Mouse (Mus musculus) right cerebral cortex, postnatal 10 days (tissue): ENCODE measurements around the gene Acot7.

Experiments used
- DNase-seq, 2 experiments: peaks; one replicate each; pipeline ENCODE4 v3.0.0; 2021; ENCODE audit warnings: low spot score in 2 of 2

Acot7 gene

GRCm38 (mm10) chr4:152151451-152151965, 26.4 kb upstream of the Acot7 start:
- DNase-seq, result no peak

- DNase-seq, result no peak
These were observed 25.9 kb upstream of the Acot7 start, which contains the start of gene Espn for GRCm38 (mm10) chr4:152151966-152152544. TSS of gene Espn (minus strand) at chr4:152152371.

GRCm38 (mm10) chr4:152153771-152154177, 24.2 kb upstream of the Acot7 start:
- DNase-seq, result peak; percentile 76 to 86

- DNase-seq, result no peak
These were observed 22.9 kb upstream of the Acot7 start for GRCm38 (mm10) chr4:152155019-152155418.

- no peak for DNase-seq
These were observed 20.0 kb upstream of the Acot7 start for GRCm38 (mm10) chr4:152157779-152158584.

GRCm38 (mm10) chr4:152158585-152159284, 19.2 kb upstream of the Acot7 start, which contains the start of gene Hes2:
TSS of gene Hes2 (plus strand) at chr4:152158867.
- no peak for DNase-seq

- DNase-seq, result no peak
These were observed 18.7 kb upstream of the Acot7 start for GRCm38 (mm10) chr4:152159285-152159678.

GRCm38 (mm10) chr4:152160748-152161147, 17.2 kb upstream of the Acot7 start:
- DNase-seq, result no peak

GRCm38 (mm10) chr4:152161601-152162000, 16.3 kb upstream of the Acot7 start:
- no peak for DNase-seq

GRCm38 (mm10) chr4:152162748-152163147, 15.2 kb upstream of the Acot7 start:
- no peak for DNase-seq

GRCm38 (mm10) chr4:152165036-152165931, 12.7 kb upstream of the Acot7 start:
- DNase-seq, result peak in 1 of 2 experiments; percentile 77

GRCm38 (mm10) chr4:152168052-152168451, 9.9 kb upstream of the Acot7 start:
- no peak for DNase-seq

- DNase-seq, result no peak
These were observed 8.8 kb upstream of the Acot7 start for GRCm38 (mm10) chr4:152169103-152169502.

GRCm38 (mm10) chr4:152170286-152170685, 7.6 kb upstream of the Acot7 start:
- no peak for DNase-seq

GRCm38 (mm10) chr4:152171543-152171942, 6.4 kb upstream of the Acot7 start:
- DNase-seq, result no peak

GRCm38 (mm10) chr4:152173041-152173440, 4.9 kb upstream of the Acot7 start:
- DNase-seq, result peak; percentile 82 to 87

GRCm38 (mm10) chr4:152173956-152174355, 4.0 kb upstream of the Acot7 start:
- DNase-seq, result no peak

- DNase-seq, result no peak
These were observed 1.3 kb upstream of the Acot7 start for GRCm38 (mm10) chr4:152176638-152177037.

GRCm38 (mm10) chr4:152177174-152177536, 779 bp upstream of the Acot7 start:
- DNase-seq, result no peak

- DNase-seq, result peak; percentile 72 to 78
These were observed 470 bp downstream of the Acot7 start for GRCm38 (mm10) chr4:152178344-152178864.
